Comparison of ENCODE assay signal across 8 mouse cellular contexts in genomic region chr17:40934420-40935231, GRCm38 (mm10). TPM values are rescaled to one million over a fixed set of nuclear protein-coding genes. Genes with fewer than 3 reads are reported as not detected.
DNase-seq lines count a peak whose midpoint lies in the region; ATAC-seq lines count a peak whose summit lies in the region.

Mut (plus strand) TSS chr17:40934685.
Cenpq (minus strand) TSS chr17:40935047.

- H3K9me3 ChIP-seq in heart, embryonic 10.5 days = no peaks in the 10 kb centered on the region
- H3K9me3 ChIP-seq in kidney, embryonic 15.5 days (replicated peaks) = no peaks in the 10 kb centered on the region

- under 1% methylated on average over 50 of the region's 50 CpGs for WGBS in heart, embryonic 10.5 days
- under 1% methylated on average over 50 of the region's 50 CpGs for WGBS in kidney, embryonic 15.5 days

- H3K36me3 ChIP-seq in heart, embryonic 10.5 days = peaks cover 19% of the 10 kb centered on the region
- H3K36me3 ChIP-seq in kidney, embryonic 15.5 days = peaks cover 35% of the 10 kb centered on the region

- H3K27me3 ChIP-seq in heart, embryonic 10.5 days (ENCODE audit: insufficient read depth, poor library complexity, severe bottlenecking) = no peaks in the 10 kb centered on the region
- H3K27me3 ChIP-seq in kidney, embryonic 15.5 days = no peaks in the 10 kb centered on the region

- peaks cover 5% of the 10 kb centered on the region; the same call in 1 of the 2 replicates for H3K4me1 ChIP-seq in heart, embryonic 10.5 days
- peaks cover 6% of the 10 kb centered on the region for H3K4me1 ChIP-seq in kidney, embryonic 15.5 days

- H3K9ac ChIP-seq in kidney, embryonic 15.5 days = peak within 1 kb of the TSS; percentile 56

- ATAC-seq in erythroblast, adult 5-6 weeks (replicated peaks; ENCODE audit: low FRiP score, poor library complexity, severe bottlenecking) = peak; percentile 98
- ATAC-seq in kidney, embryonic 15.5 days (replicated peaks; ENCODE audit: low FRiP score) = peak; percentile 100
- peak; percentile 99 for ATAC-seq in monocyte, adult 5-6 weeks (replicated peaks; ENCODE audit: insufficient number of reproducible peaks, low FRiP score, low TSS enrichment, poor library complexity, severe bottlenecking)

- peak within 1 kb of the TSS; percentile 91 for H3K27ac ChIP-seq in heart, embryonic 10.5 days
- H3K27ac ChIP-seq in kidney, embryonic 15.5 days = peak within 1 kb of the TSS; percentile 97

- DNase-seq in B cell, adult 2 months = peak; percentile 93 to 94
- peak; percentile 100 for DNase-seq in brain, adult 2 months (ENCODE audit: low read depth, low spot score)
- DNase-seq in heart, embryonic 10.5 days (ENCODE audit: low spot score) = peak; percentile 98
- DNase-seq in liver = peak; percentile 97
- peak; percentile 95 to 97 for DNase-seq in spleen, postnatal 4 days (ENCODE audit: low spot score in 2 of 2)

- peak within 1 kb of the TSS; percentile 71 for H3K4me2 ChIP-seq in kidney, embryonic 15.5 days

- peak within 1 kb of the TSS; percentile 78 for H3K4me3 ChIP-seq in heart, embryonic 10.5 days
- peak within 1 kb of the TSS; percentile 68 for H3K4me3 ChIP-seq in kidney, embryonic 15.5 days (replicated peaks)

RNA-seq across cellular contexts. Expression of gene Mut, which starts in this region (rescaled TPM):
- total RNA-seq in erythroblast, adult 5-6 weeks (2015; ENCODE audit: low replicate concordance) = 9.0 and 10.0 TPM in 2 replicates
- total RNA-seq in erythroblast, adult 5-6 weeks (2017; ENCODE audit: low replicate concordance) = 7.4 and 18.7 TPM in 2 replicates
- polyA plus RNA-seq in heart, embryonic 10.5 days (2016; fragmentation: Nextera tagmentation; extraction: Ambion mirVana) = 34.2 and 40.0 TPM in 2 replicates
- 48.2 and 52.4 TPM in 2 replicates for polyA plus RNA-seq in kidney, embryonic 15.5 days (2015; fragmentation: Nextera tagmentation; extraction: Ambion mirVana)
- total RNA-seq in monocyte, adult 5-6 weeks (2017) = 16.9 to 22.2 TPM (median 17.2 TPM) in 3 replicates

RNA-seq across cellular contexts. Expression of gene Cenpq, which starts in this region (rescaled TPM):
- total RNA-seq in erythroblast, adult 5-6 weeks (2015; ENCODE audit: low replicate concordance) = 22.5 and 42.4 TPM in 2 replicates
- total RNA-seq in erythroblast, adult 5-6 weeks (2017; ENCODE audit: low replicate concordance) = 54.5 and 55.8 TPM in 2 replicates
- 20.6 and 27.0 TPM in 2 replicates for polyA plus RNA-seq in heart, embryonic 10.5 days (2016; fragmentation: Nextera tagmentation; extraction: Ambion mirVana)
- 28.2 and 30.8 TPM in 2 replicates for polyA plus RNA-seq in kidney, embryonic 15.5 days (2015; fragmentation: Nextera tagmentation; extraction: Ambion mirVana)
- total RNA-seq in monocyte, adult 5-6 weeks (2017) = 25.6 to 42.7 TPM (median 35.8 TPM) in 3 replicates

Comparison
In these comparisons a context has a peak if more than half of its experiments do, and no peak if none do; other contexts are left out.
1. Peak in every context shown above with its lines: DNase-seq, ATAC-seq, H3K4me3 ChIP-seq and H3K27ac ChIP-seq.